Mouse (Mus musculus): ENCODE results near the gene Pgpep1l. TPM values are rescaled to one million over a fixed set of nuclear protein-coding genes. Genes with fewer than 3 reads are reported as not detected.

The Pgpep1l gene
- polyA plus RNA-seq, 1 experiment from 2014 or later: not detected

GRCm38 (mm10) chr7:68209039-68209438, 55.0 kb downstream of the Pgpep1l start:
- H3K27ac ChIP-seq (ENCODE audit: low read depth, low read length): no peak overlapping the region
- H3K27me3 ChIP-seq (replicated peaks; ENCODE audit: control insufficient read depth, insufficient read depth, low read length): no peaks in the 10 kb centered on the region
- H3K9ac ChIP-seq (ENCODE audit: low read depth, low read length): no peak overlapping the region
- H3K4me1 ChIP-seq (replicated peaks; ENCODE audit: control insufficient read depth, insufficient read depth, low read length): no peaks in the 10 kb centered on the region
- no peaks in the 10 kb centered on the region for H3K9me3 ChIP-seq (ENCODE audit: control insufficient read depth)
- H3K4me2 ChIP-seq (replicated peaks; ENCODE audit: low read depth): no peak overlapping the region
- no peak for ATAC-seq
- 91% methylated on average over 6 of the region's 6 CpGs for WGBS
- peaks cover 58% of the 10 kb centered on the region for H3K36me3 ChIP-seq (ENCODE audit: control insufficient read depth, insufficient read depth)
- TF ChIP-seq CTCF (IDR thresholded peaks at IDR 0.05; ENCODE audit: low read depth): no peak
- H3K4me3 ChIP-seq (ENCODE audit: low read depth, low read length): no peak overlapping the region

GRCm38 (mm10) chr7:68205776-68206427, 58.1 kb downstream of the Pgpep1l start:
- H3K36me3 ChIP-seq (ENCODE audit: control insufficient read depth, insufficient read depth): peaks cover 42% of the 10 kb centered on the region
- no peak for TF ChIP-seq CTCF (IDR thresholded peaks at IDR 0.05; ENCODE audit: low read depth)
- H3K4me1 ChIP-seq (replicated peaks; ENCODE audit: control insufficient read depth, insufficient read depth, low read length): no peaks in the 10 kb centered on the region
- no peak overlapping the region for H3K4me3 ChIP-seq (ENCODE audit: low read depth, low read length)
- no peak for ATAC-seq
- no peaks in the 10 kb centered on the region for H3K27me3 ChIP-seq (replicated peaks; ENCODE audit: control insufficient read depth, insufficient read depth, low read length)
- no peak overlapping the region for H3K4me2 ChIP-seq (replicated peaks; ENCODE audit: low read depth)
- no peak overlapping the region for H3K27ac ChIP-seq (ENCODE audit: low read depth, low read length)
- no peaks in the 10 kb centered on the region for H3K9me3 ChIP-seq (ENCODE audit: control insufficient read depth)
- H3K9ac ChIP-seq (ENCODE audit: low read depth, low read length): no peak overlapping the region
- WGBS: 91% methylated on average over 8 of the region's 8 CpGs

- Histone ChIP-seq H3K27me3 (replicated peaks; ENCODE audit: control insufficient read depth, insufficient read depth, low read length) (no peaks in the 10 kb centered on the region), H3K9me3 (ENCODE audit: control insufficient read depth) (no peaks in the 10 kb centered on the region), H3K4me2 (replicated peaks; ENCODE audit: low read depth) (no peak overlapping the region), H3K27ac (ENCODE audit: low read depth, low read length) (no peak overlapping the region), H3K36me3 (ENCODE audit: control insufficient read depth, insufficient read depth) (peaks cover 29% of the 10 kb centered on the region), H3K9ac (ENCODE audit: low read depth, low read length) (no peak overlapping the region), H3K4me3 (ENCODE audit: low read depth, low read length) (no peak overlapping the region), H3K4me1 (replicated peaks; ENCODE audit: control insufficient read depth, insufficient read depth, low read length) (no peaks in the 10 kb centered on the region)
- WGBS: 89% methylated on average over 7 of the region's 7 CpGs
- TF ChIP-seq CTCF (IDR thresholded peaks at IDR 0.05; ENCODE audit: low read depth): no peak
- no peak for ATAC-seq
Measured at GRCm38 (mm10) chr7:68199609-68200008, 64.4 kb downstream of the Pgpep1l start.

GRCm38 (mm10) chr7:68193958-68194695, 69.9 kb downstream of the Pgpep1l start:
- Histone ChIP-seq H3K27ac (ENCODE audit: low read depth, low read length) (no peak overlapping the region), H3K4me3 (ENCODE audit: low read depth, low read length) (no peak overlapping the region), H3K4me2 (replicated peaks; ENCODE audit: low read depth) (no peak overlapping the region), H3K9ac (ENCODE audit: low read depth, low read length) (no peak overlapping the region), H3K27me3 (replicated peaks; ENCODE audit: control insufficient read depth, insufficient read depth, low read length) (no peaks in the 10 kb centered on the region), H3K4me1 (replicated peaks; ENCODE audit: control insufficient read depth, insufficient read depth, low read length) (no peaks in the 10 kb centered on the region), H3K9me3 (ENCODE audit: control insufficient read depth) (no peaks in the 10 kb centered on the region), H3K36me3 (ENCODE audit: control insufficient read depth, insufficient read depth) (peaks cover 35% of the 10 kb centered on the region)
- ATAC-seq: no peak
- no peak for TF ChIP-seq CTCF (IDR thresholded peaks at IDR 0.05; ENCODE audit: low read depth)
- WGBS: 76% methylated on average over 15 of the region's 15 CpGs

- WGBS: 84% methylated on average over 13 of the region's 13 CpGs
- no peak overlapping the region for H3K4me2 ChIP-seq (replicated peaks; ENCODE audit: low read depth)
- no peak overlapping the region for H3K27ac ChIP-seq (ENCODE audit: low read depth, low read length)
- H3K27me3 ChIP-seq (replicated peaks; ENCODE audit: control insufficient read depth, insufficient read depth, low read length): no peaks in the 10 kb centered on the region
- H3K36me3 ChIP-seq (ENCODE audit: control insufficient read depth, insufficient read depth): peaks cover 35% of the 10 kb centered on the region
- H3K4me3 ChIP-seq (ENCODE audit: low read depth, low read length): no peak overlapping the region
- ATAC-seq: no peak
- TF ChIP-seq CTCF (IDR thresholded peaks at IDR 0.05; ENCODE audit: low read depth): no peak
- H3K9me3 ChIP-seq (ENCODE audit: control insufficient read depth): no peaks in the 10 kb centered on the region
- no peaks in the 10 kb centered on the region for H3K4me1 ChIP-seq (replicated peaks; ENCODE audit: control insufficient read depth, insufficient read depth, low read length)
- H3K9ac ChIP-seq (ENCODE audit: low read depth, low read length): no peak overlapping the region
Measured at GRCm38 (mm10) chr7:68189691-68190456, 74.2 kb downstream of the Pgpep1l start.

- H3K4me2 ChIP-seq (replicated peaks; ENCODE audit: low read depth): no peak overlapping the region
- H3K27me3 ChIP-seq (replicated peaks; ENCODE audit: control insufficient read depth, insufficient read depth, low read length): no peaks in the 10 kb centered on the region
- no peak overlapping the region for H3K4me3 ChIP-seq (ENCODE audit: low read depth, low read length)
- no peak for ATAC-seq
- no peak for TF ChIP-seq CTCF (IDR thresholded peaks at IDR 0.05; ENCODE audit: low read depth)
- peaks cover 37% of the 10 kb centered on the region for H3K36me3 ChIP-seq (ENCODE audit: control insufficient read depth, insufficient read depth)
- H3K9me3 ChIP-seq (ENCODE audit: control insufficient read depth): no peaks in the 10 kb centered on the region
- H3K27ac ChIP-seq (ENCODE audit: low read depth, low read length): no peak overlapping the region
- H3K9ac ChIP-seq (ENCODE audit: low read depth, low read length): no peak overlapping the region
- 42% methylated on average over 6 of the region's 6 CpGs for WGBS
- H3K4me1 ChIP-seq (replicated peaks; ENCODE audit: control insufficient read depth, insufficient read depth, low read length): no peaks in the 10 kb centered on the region
Measured at GRCm38 (mm10) chr7:68189211-68189610, 74.8 kb downstream of the Pgpep1l start.

Other genes starting within 250 kb of the Pgpep1l start
- gene Fam169b, start 9.6 kb upstream of the Pgpep1l start, polyA plus RNA-seq (2015; fragmentation: Nextera tagmentation; extraction: Ambion mirVana): 0.18 and 0.35 TPM in 2 replicates

Data from intestine, postnatal 0 days (tissue).